Mouse (Mus musculus) macrophage (primary cell): ENCODE data around the gene Apoa4. TPM values are rescaled to one million over a fixed set of nuclear protein-coding genes. Genes with fewer than 3 reads are reported as not detected.

Experiments used
- H3K27ac ChIP-seq: fragments of 350-480 bp; formaldehyde crosslinking; 2 replicates; pipeline ENCODE4 v1.9.0; 2021
- H3K36me3 ChIP-seq: fragments of 350-480 bp; formaldehyde crosslinking; 2 replicates; pipeline ENCODE4 v1.9.0; 2021; ENCODE audit errors: inconsistent target
- H3K4me3 ChIP-seq: fragments of 350-480 bp; formaldehyde crosslinking; 2 replicates; pipeline ENCODE4 v1.9.0; 2021; ENCODE audit errors: inconsistent target
- H3K79me2 ChIP-seq: fragments of 350-480 bp; formaldehyde crosslinking; 2 replicates; pipeline ENCODE4 v1.9.0; 2021; ENCODE audit errors: inconsistent target
- WGBS: methylation state at CpG from one replicate; pipeline ENCODE4 v1.1.7; 2026; ENCODE audit warnings: inconsistent platforms; ENCODE audit not compliant: missing documents; 5-methylcytosine and 5-hydroxymethylcytosine counted together
- polyA plus RNA-seq: library from polyadenylated mRNA; stranded (reverse); fragments of 250-400 nt; gene quantifications from 3 replicates; pipeline ENCODE4 v1.2.4, GENCODE M21; 2018; ENCODE audit warnings: inconsistent platforms
- total RNA-seq, 78 experiments: library from RNA; depleted of rRNA; stranded (reverse); fragments of 250-400 nt; gene quantifications; 1 replicate in 9 of 78; 2 replicates in 24 of 78; 3 replicates in 43 of 78; 4 replicates in 2 of 78; pipeline ENCODE4 v1.2.4; 2018; ENCODE audit warnings: inconsistent platforms in 56 of 78

Gene Apoa4
- not detected for total RNA-seq (2018; cell fraction: chromatin; rRNA removed)
- not detected for total RNA-seq (2018; cell fraction: cytosol; rRNA removed)
- not detected for total RNA-seq (2018; cell fraction: nucleus; rRNA removed)
- not detected in 3 replicates for polyA plus RNA-seq

- H3K36me3 ChIP-seq, result no peaks in the 10 kb centered on the region
- H3K79me2 ChIP-seq, result no peaks in the 10 kb centered on the region
- WGBS, result 63% methylated on average over 6 of the region's 7 CpGs
- H3K27ac ChIP-seq, result no peak within 1 kb of the TSS
- H3K4me3 ChIP-seq, result no peak within 1 kb of the TSS
Observed at GRCm38 (mm10) chr9:46240526-46241153, at the start of gene Apoa4. Gene Apoa4, plus strand, starts transcription at chr9:46240696.

- peaks cover 23% of the 10 kb centered on the region for H3K36me3 ChIP-seq
- 93% methylated on average over 8 of the region's 8 CpGs for WGBS
- no peaks in the 10 kb centered on the region for H3K79me2 ChIP-seq
- H3K4me3 ChIP-seq, result no peak overlapping the region
- H3K27ac ChIP-seq, result no peak overlapping the region
Observed at GRCm38 (mm10) chr9:46191234-46191633, 49.3 kb upstream of the Apoa4 start.

GRCm38 (mm10) chr9:46191644-46192043, 48.9 kb upstream of the Apoa4 start:
- WGBS, result 33% methylated on average over 1 of the region's 1 CpGs
- H3K36me3 ChIP-seq, result peaks cover 27% of the 10 kb centered on the region
- H3K79me2 ChIP-seq, result no peaks in the 10 kb centered on the region
- H3K27ac ChIP-seq, result no peak overlapping the region
- no peak overlapping the region for H3K4me3 ChIP-seq

GRCm38 (mm10) chr9:46192642-46193041, 47.9 kb upstream of the Apoa4 start:
- Histone ChIP-seq H3K79me2 (no peaks in the 10 kb centered on the region), H3K4me3 (no peak overlapping the region), H3K36me3 (peaks cover 30% of the 10 kb centered on the region), H3K27ac (no peak overlapping the region)
- 58% methylated on average over 6 of the region's 6 CpGs for WGBS

- 93% methylated on average over 9 of the region's 9 CpGs for WGBS
- Histone ChIP-seq H3K4me3 (no peak overlapping the region), H3K27ac (no peak overlapping the region), H3K79me2 (no peaks in the 10 kb centered on the region), H3K36me3 (peaks cover 49% of the 10 kb centered on the region)
Observed at GRCm38 (mm10) chr9:46194809-46195208, 45.7 kb upstream of the Apoa4 start.

- Histone ChIP-seq H3K27ac (no peak overlapping the region), H3K79me2 (no peaks in the 10 kb centered on the region), H3K4me3 (no peak overlapping the region), H3K36me3 (peaks cover 68% of the 10 kb centered on the region)
- WGBS, result 88% methylated on average over 12 of the region's 12 CpGs
Observed at GRCm38 (mm10) chr9:46196699-46197169, 43.8 kb upstream of the Apoa4 start.

GRCm38 (mm10) chr9:46198461-46198860, 42.0 kb upstream of the Apoa4 start:
- no peaks in the 10 kb centered on the region for H3K79me2 ChIP-seq
- WGBS, result 92% methylated on average over 9 of the region's 9 CpGs
- peaks cover 75% of the 10 kb centered on the region for H3K36me3 ChIP-seq
- no peak overlapping the region for H3K27ac ChIP-seq
- no peak overlapping the region for H3K4me3 ChIP-seq

- Histone ChIP-seq H3K36me3 (peaks cover 79% of the 10 kb centered on the region), H3K79me2 (no peaks in the 10 kb centered on the region), H3K27ac (no peak overlapping the region), H3K4me3 (no peak overlapping the region)
- 93% methylated on average over 7 of the region's 7 CpGs for WGBS
Observed at GRCm38 (mm10) chr9:46198936-46199335, 41.6 kb upstream of the Apoa4 start.

- Histone ChIP-seq H3K36me3 (peaks cover 80% of the 10 kb centered on the region), H3K79me2 (no peaks in the 10 kb centered on the region), H3K4me3 (no peak overlapping the region), H3K27ac (no peak overlapping the region)
- WGBS, result 80% methylated on average over 2 of the region's 2 CpGs
Observed at GRCm38 (mm10) chr9:46199609-46200008, 40.9 kb upstream of the Apoa4 start.

GRCm38 (mm10) chr9:46206834-46207500, 33.5 kb upstream of the Apoa4 start:
- Histone ChIP-seq H3K27ac (no peak overlapping the region), H3K4me3 (no peak overlapping the region), H3K36me3 (peaks cover 86% of the 10 kb centered on the region), H3K79me2 (no peaks in the 10 kb centered on the region)
- 80% methylated on average over 10 of the region's 10 CpGs for WGBS

- Histone ChIP-seq H3K27ac (no peak overlapping the region), H3K36me3 (peaks cover 86% of the 10 kb centered on the region), H3K79me2 (no peaks in the 10 kb centered on the region), H3K4me3 (no peak overlapping the region)
- WGBS, result 91% methylated on average over 5 of the region's 6 CpGs
Observed at GRCm38 (mm10) chr9:46207501-46207869, 33.0 kb upstream of the Apoa4 start.

GRCm38 (mm10) chr9:46208401-46208974, 32.0 kb upstream of the Apoa4 start:
- H3K27ac ChIP-seq, result no peak overlapping the region
- H3K36me3 ChIP-seq, result peaks cover 89% of the 10 kb centered on the region
- H3K79me2 ChIP-seq, result no peaks in the 10 kb centered on the region
- 88% methylated on average over 13 of the region's 13 CpGs for WGBS
- H3K4me3 ChIP-seq, result no peak overlapping the region

GRCm38 (mm10) chr9:46210473-46210872, 30.0 kb upstream of the Apoa4 start:
- H3K4me3 ChIP-seq, result no peak overlapping the region
- no peaks in the 10 kb centered on the region for H3K79me2 ChIP-seq
- 95% methylated on average over 12 of the region's 12 CpGs for WGBS
- peaks cover 71% of the 10 kb centered on the region for H3K36me3 ChIP-seq
- H3K27ac ChIP-seq, result no peak overlapping the region

- WGBS, result 90% methylated on average over 4 of the region's 4 CpGs
- H3K36me3 ChIP-seq, result peaks cover 33% of the 10 kb centered on the region
- no peak overlapping the region for H3K4me3 ChIP-seq
- H3K79me2 ChIP-seq, result no peaks in the 10 kb centered on the region
- no peak overlapping the region for H3K27ac ChIP-seq
Observed at GRCm38 (mm10) chr9:46214276-46214675, 26.2 kb upstream of the Apoa4 start.

- no peak overlapping the region for H3K27ac ChIP-seq
- no peak overlapping the region for H3K4me3 ChIP-seq
- H3K36me3 ChIP-seq, result peaks cover 29% of the 10 kb centered on the region
- H3K79me2 ChIP-seq, result no peaks in the 10 kb centered on the region
- 88% methylated on average over 10 of the region's 10 CpGs for WGBS
Observed at GRCm38 (mm10) chr9:46214946-46215337, 25.6 kb upstream of the Apoa4 start.
